Mouse (Mus musculus): ENCODE measurements around the gene Mrpl10.

The Mrpl10 gene

DNA sequence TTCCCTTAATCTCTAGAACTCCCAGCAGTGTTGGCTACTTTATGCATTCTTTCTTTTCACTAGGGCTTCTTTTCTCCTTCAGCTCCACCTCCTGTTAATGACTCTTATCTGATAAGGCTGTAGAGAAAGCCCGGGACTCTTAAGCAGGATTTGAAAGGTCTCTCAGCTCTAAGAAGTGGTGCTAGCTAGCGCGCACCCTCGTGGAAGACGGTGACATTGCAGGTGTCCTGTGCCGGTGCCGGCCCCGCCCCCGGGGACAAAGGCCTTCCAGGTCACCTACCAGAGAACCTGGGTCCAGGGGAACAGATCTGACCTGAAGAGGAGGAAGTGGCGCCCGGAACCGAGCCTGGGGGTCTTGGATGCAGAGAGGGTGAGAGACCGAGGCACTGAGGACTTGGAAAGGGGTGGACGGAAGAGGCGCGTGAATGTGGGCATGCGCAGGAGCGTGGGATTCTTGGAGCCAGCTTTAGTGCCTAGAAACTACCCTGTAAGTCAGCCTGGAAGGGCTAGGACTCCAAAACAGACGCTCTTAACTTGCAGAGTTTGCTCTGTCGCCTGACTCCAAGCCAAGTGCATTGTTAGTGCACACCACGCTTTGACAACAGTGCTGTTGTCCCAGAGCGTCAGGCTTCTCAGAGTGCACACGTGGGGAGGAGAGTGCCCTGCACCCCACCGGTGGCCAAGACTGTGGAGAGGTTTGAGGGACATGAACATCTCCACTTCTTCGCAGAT, 11.5 kb upstream of the Mrpl10 start, which contains the start of gene Scrn2:
Scrn2 (plus strand) TSS at position 253 of the 732 bp plus-strand sequence.
- DNase-seq (ENCODE audit: low read depth, low spot score): peak; percentile 73

DNA sequence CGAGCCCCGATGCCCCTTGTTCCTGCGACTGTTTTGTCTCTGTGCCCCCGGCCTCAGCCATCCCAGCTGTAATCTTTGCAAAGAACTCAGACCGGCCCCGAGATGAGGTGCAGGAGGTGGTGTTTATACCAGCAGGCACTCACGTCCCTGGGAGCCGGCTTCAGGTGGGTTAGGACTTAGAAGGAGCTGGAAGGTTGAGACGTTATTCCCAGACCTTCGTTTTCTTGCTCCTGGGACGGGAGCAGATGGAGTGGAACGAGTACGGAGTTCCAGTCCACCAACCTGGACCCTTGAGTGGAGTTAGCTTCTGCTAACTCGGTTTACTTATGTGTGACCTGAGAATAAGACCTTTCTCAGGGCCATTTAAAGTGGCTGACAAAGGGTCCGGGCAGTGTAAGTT, 10.9 kb upstream of the Mrpl10 start:
- DNase-seq (ENCODE audit: low read depth, low spot score): no peak

- no peak for DNase-seq (ENCODE audit: low read depth, low spot score)
Measured at GRCm38 (mm10) chr11:97031977-97032376, 9.4 kb upstream of the Mrpl10 start.

- DNase-seq (ENCODE audit: low read depth, low spot score): no peak
Measured at GRCm38 (mm10) chr11:97032499-97032898, 8.9 kb upstream of the Mrpl10 start.

- no peak for DNase-seq (ENCODE audit: low read depth, low spot score)
Measured at GRCm38 (mm10) chr11:97033781-97034180, 7.6 kb upstream of the Mrpl10 start.

DNA sequence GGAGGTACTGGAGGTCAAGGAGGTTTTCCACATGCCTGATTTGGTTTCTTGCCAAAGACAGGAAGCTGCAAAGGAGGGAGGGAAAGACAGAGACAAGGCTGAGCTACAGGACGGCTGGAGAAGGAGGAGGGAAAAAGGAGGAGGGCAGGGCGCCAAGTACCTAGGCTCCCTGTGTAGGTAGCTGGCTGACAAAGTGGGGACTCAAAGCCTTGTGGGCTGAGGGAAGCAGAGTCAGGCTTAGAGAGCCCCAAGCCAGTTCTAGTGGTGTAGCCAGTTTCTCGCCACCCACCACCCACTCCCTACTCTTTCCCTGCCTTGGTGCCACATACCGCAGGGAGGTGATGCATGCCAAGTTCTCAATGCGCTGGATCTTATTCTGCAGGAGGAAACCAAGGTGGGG, 5.2 kb upstream of the Mrpl10 start:
- no peak for DNase-seq (ENCODE audit: low read depth, low spot score)

GRCm38 (mm10) chr11:97038881-97039280, 2.5 kb upstream of the Mrpl10 start:
- no peak for DNase-seq (ENCODE audit: low read depth, low spot score)

- DNase-seq (ENCODE audit: low read depth, low spot score): no peak
Measured at GRCm38 (mm10) chr11:97040301-97041021, 899 bp upstream of the Mrpl10 start.

DNA sequence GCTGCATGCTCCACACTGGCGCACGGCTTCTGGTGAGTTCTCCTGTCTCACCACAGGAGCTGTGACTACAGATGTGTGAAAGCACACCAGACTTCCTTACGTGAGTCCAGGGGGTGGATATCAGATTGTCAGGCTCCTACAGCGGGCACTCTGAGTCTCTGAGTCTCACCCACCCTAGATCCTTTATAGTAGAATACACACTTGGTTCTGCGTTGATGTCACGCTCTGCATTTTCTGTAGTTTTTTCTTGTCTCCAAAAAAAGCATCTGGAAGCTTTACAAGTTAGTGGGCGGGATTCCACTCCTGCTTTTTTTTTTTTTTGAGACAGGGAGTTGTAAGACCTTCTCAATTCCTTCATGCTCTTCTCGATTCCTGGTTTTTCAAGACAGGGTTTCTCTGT, 3.5 kb downstream of the Mrpl10 start:
- DNase-seq (ENCODE audit: low read depth, low spot score): no peak

GRCm38 (mm10) chr11:97045861-97046260, 4.5 kb downstream of the Mrpl10 start:
- no peak for DNase-seq (ENCODE audit: low read depth, low spot score)

GRCm38 (mm10) chr11:97048090-97048650, 6.8 kb downstream of the Mrpl10 start:
- DNase-seq (ENCODE audit: low read depth, low spot score): no peak

GRCm38 (mm10) chr11:97049492-97050085, 8.2 kb downstream of the Mrpl10 start:
- no peak for DNase-seq (ENCODE audit: low read depth, low spot score)

GRCm38 (mm10) chr11:97050216-97050943, 9.0 kb downstream of the Mrpl10 start, which contains the start of gene Osbpl7:
Osbpl7 (plus strand) TSS chr11:97050628.
- DNase-seq (ENCODE audit: low read depth, low spot score): peak; percentile 62

DNA sequence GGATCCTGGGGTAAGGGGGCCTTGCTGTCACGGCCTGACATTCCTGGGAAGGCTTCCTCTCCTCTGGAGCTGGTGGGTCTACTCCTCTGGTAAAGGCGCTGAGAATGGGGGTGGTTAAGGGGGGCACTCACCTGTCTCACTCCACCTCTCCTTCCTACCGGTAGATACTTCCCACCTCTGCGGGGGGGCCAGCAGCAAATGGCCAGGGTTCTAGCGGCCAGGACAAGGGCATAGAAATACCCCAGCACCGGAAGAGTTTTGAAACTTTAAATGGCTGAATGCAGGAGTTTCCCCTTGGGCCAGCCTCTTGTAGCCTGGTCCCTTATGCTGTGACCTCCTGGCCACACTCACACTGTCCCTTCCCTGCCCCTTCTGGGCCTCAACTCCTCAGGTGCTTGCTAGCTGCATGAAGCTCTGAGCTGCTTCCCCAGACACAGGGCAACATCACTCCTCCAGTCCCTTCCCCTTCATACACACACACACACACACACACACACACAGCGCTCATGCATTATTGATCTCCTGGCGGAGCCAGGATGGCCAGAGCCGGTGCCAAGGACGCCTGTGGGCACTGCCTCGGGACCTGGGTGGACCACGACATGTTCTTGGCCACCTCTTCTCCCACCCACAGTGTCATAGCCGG, 9.7 kb downstream of the Mrpl10 start:
- no peak for DNase-seq (ENCODE audit: low read depth, low spot score)

DNA sequence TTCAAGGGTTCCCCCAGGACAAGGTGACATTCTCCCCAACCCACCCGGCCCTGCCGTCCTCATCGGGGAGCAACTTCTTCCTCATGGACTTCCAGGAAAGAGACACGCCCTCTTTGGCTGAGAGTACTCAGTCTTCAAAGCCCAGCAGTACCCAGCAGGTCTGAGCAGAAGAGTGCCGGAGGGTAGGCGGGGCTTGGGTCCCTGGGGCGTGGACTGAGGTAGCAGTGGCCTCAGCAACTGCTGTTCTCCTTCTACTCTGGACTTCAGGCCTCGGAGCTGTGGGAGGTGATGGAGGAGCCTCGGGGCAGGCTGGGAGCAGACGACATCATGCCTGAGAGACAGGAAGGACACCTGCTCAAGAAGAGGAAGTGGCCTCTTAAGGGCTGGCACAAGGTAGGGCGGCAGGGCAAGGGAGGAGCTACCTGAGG, 10.9 kb downstream of the Mrpl10 start:
- DNase-seq (ENCODE audit: low read depth, low spot score): no peak

GRCm38 (mm10) chr11:97063274-97063920, 22.0 kb downstream of the Mrpl10 start:
- no peak for DNase-seq (ENCODE audit: low read depth, low spot score)

- no peak for DNase-seq (ENCODE audit: low read depth, low spot score)
Measured at GRCm38 (mm10) chr11:97063921-97064295, 22.5 kb downstream of the Mrpl10 start.

DNA sequence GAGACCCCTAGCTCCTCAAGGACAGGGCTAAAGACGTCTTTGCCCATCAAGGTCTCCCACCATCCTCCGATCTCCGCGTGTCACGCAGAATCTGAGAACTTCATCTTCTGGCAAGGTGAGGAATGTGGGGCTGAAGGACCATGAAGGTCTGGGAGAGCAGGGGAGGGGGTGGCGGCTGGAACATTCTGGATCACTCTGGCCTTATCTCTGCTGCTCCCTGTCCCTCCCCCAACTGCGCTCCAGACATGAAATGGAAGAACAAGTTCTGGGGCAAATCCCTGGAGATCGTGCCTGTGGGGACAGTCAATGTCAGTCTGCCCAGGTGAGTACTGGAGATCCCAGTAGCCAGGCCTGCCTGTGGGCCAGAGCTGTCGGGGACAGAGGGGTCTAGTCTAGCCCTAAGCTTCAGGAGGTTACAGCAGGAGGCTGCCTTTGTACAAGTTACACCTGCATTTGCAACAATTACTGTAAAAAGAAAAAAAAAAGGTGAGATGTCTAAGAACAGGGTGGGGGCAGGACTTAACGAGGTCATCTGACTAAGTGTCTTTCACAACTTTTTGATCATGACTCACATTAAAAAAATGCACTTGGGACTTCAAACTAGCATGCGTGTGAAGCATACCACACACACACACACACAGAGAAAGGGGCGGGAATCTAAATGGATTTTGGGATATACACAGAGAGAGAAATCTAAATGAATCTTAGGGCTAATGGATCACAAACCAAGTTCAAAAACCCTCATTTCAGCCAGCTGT, 24.4 kb downstream of the Mrpl10 start:
- DNase-seq (ENCODE audit: low read depth, low spot score): no peak

- DNase-seq (ENCODE audit: low read depth, low spot score): no peak
Measured at GRCm38 (mm10) chr11:97066656-97067360, 25.4 kb downstream of the Mrpl10 start.
